Mouse (Mus musculus): ENCODE measurements at regions not wholly inside any gene's neighbourhood (a gene's known extent, or its start where the extent isn't known, plus 50 kb on each side); places are given as distances from the start of the nearest gene placed in this dataset.

DNA sequence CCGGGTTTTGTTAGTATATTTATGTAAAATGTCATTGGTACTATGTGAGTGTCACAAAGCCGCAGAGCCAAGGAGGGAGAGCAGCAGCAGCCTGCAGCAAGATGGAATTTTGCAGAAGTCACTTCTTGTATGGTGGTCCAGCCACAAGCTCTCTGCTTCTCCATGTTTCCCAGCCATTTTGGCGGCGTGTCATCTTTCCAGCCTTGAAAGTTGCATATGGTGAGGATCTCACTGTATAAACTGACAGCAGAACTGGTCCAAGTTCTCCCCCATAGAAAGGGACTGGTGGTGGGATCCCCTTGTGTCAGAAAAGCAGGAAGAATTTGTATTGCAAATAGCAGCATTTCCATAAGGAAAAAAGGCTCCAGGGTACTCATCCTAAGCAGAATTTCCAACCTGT, 249.7 kb upstream of the Acvr2a start:
- TF ChIP-seq HCFC1 (IDR thresholded peaks at IDR 0.05; ENCODE audit: borderline replicate concordance, insufficient read depth, low read length) (no peak), ZNF384 (IDR thresholded peaks at IDR 0.05; ENCODE audit: low read depth, low read length) (no peak), MAFK (IDR thresholded peaks at IDR 0.05; ENCODE audit: insufficient read depth, low read depth, low read length) (no peak), ZC3H11A (IDR thresholded peaks at IDR 0.05; ENCODE audit: borderline replicate concordance, low read depth, low read length) (no peak)
